In genomic region chr15:93596285-93596684, GRCm38 (mm10) we compare ENCODE assay signal across 7 mouse cellular contexts. TPM values are rescaled to one million over a fixed set of nuclear protein-coding genes. Genes with fewer than 3 reads are reported as not detected.
DNase-seq lines count a peak whose midpoint lies in the region; ATAC-seq lines count a peak whose summit lies in the region.

No protein-coding gene starts in this region.

- peak overlapping the region; percentile 94 for H3K4me2 ChIP-seq in intestine, embryonic 16.5 days (ENCODE audit: low read depth, low read length)

- no peaks in the 10 kb centered on the region for H3K36me3 ChIP-seq in intestine, embryonic 16.5 days (ENCODE audit: control insufficient read depth, insufficient read depth, low read length)

- no peaks in the 10 kb centered on the region for H3K9me3 ChIP-seq in intestine, embryonic 16.5 days (ENCODE audit: control insufficient read depth, low read length)

- DNase-seq in adrenal gland, postnatal 10 days: peak; percentile 83
- peak; percentile 82 for DNase-seq in embryo, embryonic 9.5 days (ENCODE audit: extremely low spot score)
- peak; percentile 83 to 84 for DNase-seq in left cerebral cortex, postnatal 36 days (ENCODE audit: low spot score in 2 of 2)
- DNase-seq in mesoderm, embryonic 11.5 days (ENCODE audit: low read depth, low spot score): peak; percentile 78
- peak; percentile 53 for DNase-seq in right cerebral cortex, postnatal 4 days

- ATAC-seq in granulocyte monocyte progenitor cell, adult 5-6 weeks (replicated peaks; ENCODE audit: poor library complexity, severe bottlenecking): peak; percentile 57
- ATAC-seq in intestine, embryonic 16.5 days: peak; percentile 50

- peaks cover 23% of the 10 kb centered on the region for H3K4me1 ChIP-seq in intestine, embryonic 16.5 days (ENCODE audit: control insufficient read depth, insufficient read depth, low read length)

- intact Hi-C loops in left cerebral cortex, postnatal 36 days (cut with DNase I): loop anchor here (2.0 to 5.0 kb wide), 3 partner anchors 95 to 616 kb away; no protein-coding TSS in a partner anchor

- peak overlapping the region; percentile 99 for H3K9ac ChIP-seq in intestine, embryonic 16.5 days (ENCODE audit: low read depth, low read length)

- peak overlapping the region; percentile 73 for H3K27ac ChIP-seq in intestine, embryonic 16.5 days (ENCODE audit: low read length)

- 0% methylated on average over 11 of the region's 11 CpGs for WGBS in intestine, embryonic 16.5 days

- peak overlapping the region; percentile 94 for H3K4me3 ChIP-seq in intestine, embryonic 16.5 days (ENCODE audit: low read length)

- no peaks in the 10 kb centered on the region for H3K27me3 ChIP-seq in intestine, embryonic 16.5 days (replicated peaks; ENCODE audit: control insufficient read depth, insufficient read depth, low read length)

RNA-seq across cellular contexts. Expression of gene Prickle1, which starts 0.6 kb away (rescaled TPM):
- total RNA-seq in adrenal gland, postnatal 10 days (2021): 10 to 100 TPM; 21.0 to 23.8 TPM
- 1.8 and 1.9 TPM in 2 replicates for total RNA-seq in granulocyte monocyte progenitor cell, adult 5-6 weeks (2014; fragmentation: Nextera tagmentation)
- 1.9 and 2.1 TPM in 2 replicates for total RNA-seq in granulocyte monocyte progenitor cell, adult 5-6 weeks (2017)
- polyA plus RNA-seq in intestine, embryonic 16.5 days (2015; fragmentation: Nextera tagmentation; extraction: Ambion mirVana): 18.1 TPM in 2 replicates
- total RNA-seq in left cerebral cortex, postnatal 36 days (2021): 100 to 1,000 TPM in 1 of 2 experiments, 10 to 100 TPM in 1; 92.0 to 103 TPM

Comparison
In these comparisons a context has a peak if more than half of its experiments do, and no peak if none do; other contexts are left out.
1. Peak in every context shown above with its lines: DNase-seq, ATAC-seq, H3K4me3 ChIP-seq and H3K27ac ChIP-seq.
2. RNA of gene Prickle1, which starts 0.6 kb away (total RNA-seq): 92.0 to 103 TPM in left cerebral cortex, postnatal 36 days and 21.0 to 23.8 TPM in adrenal gland, postnatal 10 days; 1.8 to 2.1 TPM in granulocyte monocyte progenitor cell, adult 5-6 weeks; every median in the first group is over 4 times any median in the second.